Mouse (Mus musculus): ENCODE measurements around the gene Stn1.
"Not testable (repeated sequence)": the region's sequence is repeated elsewhere in the genome, so short reads cannot be mapped to it uniquely, and the experiment has no call there.

Gene Stn1

GRCm38 (mm10) chr19:47537300-47537792 is at the start of gene Stn1:
Stn1 (minus strand) TSS chr19:47537507.
- DNase-seq (ENCODE audit: low spot score in 2 of 2) = no peak

- no peak for DNase-seq (ENCODE audit: low spot score in 2 of 2)
These were observed 49.7 kb upstream of the Stn1 start for GRCm38 (mm10) chr19:47587009-47587408.

GRCm38 (mm10) chr19:47585772-47586171 is 48.5 kb upstream of the Stn1 start:
- DNase-seq (ENCODE audit: low spot score in 2 of 2) = no peak

GRCm38 (mm10) chr19:47579788-47580631 is 42.7 kb upstream of the Stn1 start:
- no peak for DNase-seq (ENCODE audit: low spot score in 2 of 2)

- DNase-seq (ENCODE audit: low spot score in 2 of 2) = peak; percentile 64 to 79
These were observed 42.0 kb upstream of the Stn1 start, which contains the start of gene Slk for GRCm38 (mm10) chr19:47579225-47579787. Slk (plus strand) TSS chr19:47579678.

GRCm38 (mm10) chr19:47578581-47579224 is 41.4 kb upstream of the Stn1 start:
- peak in 1 of 2 experiments; percentile 25 for DNase-seq (ENCODE audit: low spot score in 2 of 2)

GRCm38 (mm10) chr19:47573718-47574117 is 36.4 kb upstream of the Stn1 start:
- no peak for DNase-seq (ENCODE audit: low spot score in 2 of 2)

- DNase-seq (ENCODE audit: low spot score in 2 of 2) = not testable (repeated sequence)
These were observed 34.7 kb upstream of the Stn1 start for GRCm38 (mm10) chr19:47571981-47572380.

GRCm38 (mm10) chr19:47570042-47570441 is 32.7 kb upstream of the Stn1 start:
- DNase-seq (ENCODE audit: low spot score in 2 of 2) = no peak

- DNase-seq (ENCODE audit: low spot score in 2 of 2) = no peak
These were observed 28.7 kb upstream of the Stn1 start for GRCm38 (mm10) chr19:47565994-47566393.

GRCm38 (mm10) chr19:47565031-47565654 is 27.8 kb upstream of the Stn1 start:
- DNase-seq (ENCODE audit: low spot score in 2 of 2) = no peak

- DNase-seq (ENCODE audit: low spot score in 2 of 2) = no peak
These were observed 26.4 kb upstream of the Stn1 start for GRCm38 (mm10) chr19:47563715-47564114.

GRCm38 (mm10) chr19:47561996-47562441 is 24.7 kb upstream of the Stn1 start:
- DNase-seq (ENCODE audit: low spot score in 2 of 2) = no peak

- DNase-seq (ENCODE audit: low spot score in 2 of 2) = no peak
These were observed 23.3 kb upstream of the Stn1 start for GRCm38 (mm10) chr19:47560544-47561161.

- no peak for DNase-seq (ENCODE audit: low spot score in 2 of 2)
These were observed 22.6 kb upstream of the Stn1 start for GRCm38 (mm10) chr19:47559751-47560512.

- no peak for DNase-seq (ENCODE audit: low spot score in 2 of 2)
These were observed 21.8 kb upstream of the Stn1 start for GRCm38 (mm10) chr19:47559145-47559544.

- no peak for DNase-seq (ENCODE audit: low spot score in 2 of 2)
These were observed 12.3 kb upstream of the Stn1 start for GRCm38 (mm10) chr19:47549584-47549983.

- DNase-seq (ENCODE audit: low spot score in 2 of 2) = no peak
These were observed 11.9 kb upstream of the Stn1 start for GRCm38 (mm10) chr19:47549174-47549573.

GRCm38 (mm10) chr19:47548432-47549076 is 11.2 kb upstream of the Stn1 start:
- DNase-seq (ENCODE audit: low spot score in 2 of 2) = no peak

- DNase-seq (ENCODE audit: low spot score in 2 of 2) = peak in 1 of 2 experiments; percentile 18
These were observed 8.2 kb upstream of the Stn1 start for GRCm38 (mm10) chr19:47545528-47545927.

Data from frontal cortex, postnatal 10 days (tissue).